ENCODE assay signal across 11 mouse cellular contexts in genomic region chr13:104393427-104394356, GRCm38 (mm10).
DNase-seq lines count a peak whose midpoint lies in the region; ATAC-seq lines count a peak whose summit lies in the region.
"Had no signal": no experiment of that assay in that cellular context is flagged by ENCODE, and none has a peak within 500 bp of the region (broad histone marks: within the 10 kb centered on the region; RNA-seq: fewer than 3 reads in every experiment).

No protein-coding gene starts in this region.

- 0 out of 2 replicates have a peak, but pooled peaks have one; percentile 59 for ATAC-seq in hindbrain, embryonic 15.5 days (ENCODE audit: low FRiP score, low read depth)
- ATAC-seq in hindbrain, embryonic 12.5 days (ENCODE audit: low FRiP score) = no peak
- ATAC-seq in midbrain, embryonic 16.5 days = no peak
- no peak for ATAC-seq in frontal cortex, adult (ENCODE audit: low TSS enrichment)
- ATAC-seq: lung, postnatal 0 days had no signal

- no peaks in the 10 kb centered on the region for H3K9me3 ChIP-seq in hindbrain, embryonic 15.5 days
- H3K9me3 ChIP-seq in hindbrain, embryonic 12.5 days (replicated peaks) = no peaks in the 10 kb centered on the region
- H3K9me3 ChIP-seq in midbrain, embryonic 16.5 days (replicated peaks; ENCODE audit: control insufficient read depth, low read length, poor library complexity, severe bottlenecking) = no peaks in the 10 kb centered on the region
- H3K9me3 ChIP-seq: heart, embryonic 13.5 days had no signal

- H3K36me3 ChIP-seq in hindbrain, embryonic 15.5 days = no peaks in the 10 kb centered on the region
- no peaks in the 10 kb centered on the region for H3K36me3 ChIP-seq in hindbrain, embryonic 12.5 days
- no peaks in the 10 kb centered on the region for H3K36me3 ChIP-seq in midbrain, embryonic 16.5 days (ENCODE audit: control insufficient read depth, insufficient read depth, low read length)

- WGBS in hindbrain, embryonic 15.5 days = 81% methylated on average over 8 of the region's 8 CpGs
- WGBS in hindbrain, embryonic 12.5 days = 89% methylated on average over 8 of the region's 8 CpGs
- 92% methylated on average over 8 of the region's 8 CpGs for WGBS in midbrain, embryonic 16.5 days

- no peak overlapping the region for H3K9ac ChIP-seq in hindbrain, embryonic 15.5 days
- H3K9ac ChIP-seq in hindbrain, embryonic 12.5 days = no peak overlapping the region
- no peak overlapping the region for H3K9ac ChIP-seq in midbrain, embryonic 16.5 days (ENCODE audit: low read depth, low read length)
- H3K9ac ChIP-seq: heart, embryonic 13.5 days had no signal

- no peaks in the 10 kb centered on the region for H3K4me1 ChIP-seq in hindbrain, embryonic 15.5 days (replicated peaks)
- no peaks in the 10 kb centered on the region for H3K4me1 ChIP-seq in hindbrain, embryonic 12.5 days
- H3K4me1 ChIP-seq in midbrain, embryonic 16.5 days (ENCODE audit: control insufficient read depth, insufficient read depth, low read length) = no peaks in the 10 kb centered on the region
- H3K4me1 ChIP-seq: heart, embryonic 13.5 days had no signal

- H3K4me2 ChIP-seq in hindbrain, embryonic 15.5 days = no peak overlapping the region
- no peak overlapping the region for H3K4me2 ChIP-seq in hindbrain, embryonic 12.5 days (replicated peaks)
- H3K4me2 ChIP-seq in midbrain, embryonic 16.5 days (ENCODE audit: low read length) = no peak overlapping the region
- H3K4me2 ChIP-seq: heart, embryonic 13.5 days had no signal

- no peak overlapping the region for H3K27ac ChIP-seq in hindbrain, embryonic 15.5 days (replicated peaks)
- no peak overlapping the region for H3K27ac ChIP-seq in hindbrain, embryonic 12.5 days
- no peak overlapping the region for H3K27ac ChIP-seq in midbrain, embryonic 16.5 days (ENCODE audit: low read length)
- H3K27ac ChIP-seq: heart, embryonic 13.5 days; left cerebral cortex, adult 2 months had no signal

- DNase-seq in urinary bladder, postnatal 14 days (ENCODE audit: low spot score) = peak; percentile 7
- no peak for DNase-seq in urinary bladder, postnatal 36 days (ENCODE audit: low spot score in 2 of 2)
- DNase-seq in heart, adult 9 months (ENCODE audit: low spot score in 2 of 2) = peak; percentile 2 to 19
- DNase-seq: thymus, postnatal 14 days had no signal

- no peak overlapping the region for H3K4me3 ChIP-seq in hindbrain, embryonic 15.5 days
- H3K4me3 ChIP-seq in hindbrain, embryonic 12.5 days = no peak overlapping the region
- no peak overlapping the region for H3K4me3 ChIP-seq in midbrain, embryonic 16.5 days (ENCODE audit: low read depth, low read length)
- H3K4me3 ChIP-seq: heart, embryonic 13.5 days; left cerebral cortex, adult 2 months had no signal

- no peaks in the 10 kb centered on the region for H3K27me3 ChIP-seq in hindbrain, embryonic 15.5 days
- H3K27me3 ChIP-seq in hindbrain, embryonic 12.5 days = no peaks in the 10 kb centered on the region
- no peaks in the 10 kb centered on the region for H3K27me3 ChIP-seq in midbrain, embryonic 16.5 days (ENCODE audit: control insufficient read depth, insufficient read depth, low read depth, low read length)
- H3K27me3 ChIP-seq: heart, embryonic 13.5 days had no signal

Comparison
In these comparisons a context has a peak if more than half of its experiments do, and no peak if none do; other contexts are left out.
1. DNase-seq: peak in urinary bladder, postnatal 14 days (single experiment) and heart, adult 9 months (2 of 2); none in urinary bladder, postnatal 36 days (0 of 2).